Mouse (Mus musculus): ENCODE results near the gene Col6a1. TPM values are rescaled to one million over a fixed set of nuclear protein-coding genes. Genes with fewer than 3 reads are reported as not detected.
A peak's percentile ranks its signal among the peaks of the same experiment; 100 is the strongest.

Gene Col6a1
- polyA plus RNA-seq, 1 experiment from 2014 or later = 169 TPM

DNA sequence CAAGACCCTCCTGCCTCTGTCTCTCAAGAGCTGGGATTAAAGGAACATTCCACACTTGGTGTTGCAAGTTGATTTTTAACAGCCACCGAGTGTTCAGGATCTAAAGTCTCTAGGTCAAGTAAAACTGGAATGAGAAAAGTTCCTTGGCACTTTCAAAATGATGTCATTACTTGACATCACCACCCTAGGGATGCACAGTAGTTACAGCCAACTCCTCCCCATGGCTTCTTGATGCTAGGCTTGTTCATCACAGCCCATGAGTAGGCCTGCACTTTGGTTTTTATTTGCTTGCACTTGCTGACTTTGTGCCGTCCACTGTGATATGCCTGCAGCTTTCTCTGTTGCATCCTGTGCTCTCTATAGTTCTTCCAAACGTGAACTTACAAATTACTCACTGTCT lies 21.6 kb downstream of the Col6a1 start:
- DNase-seq (ENCODE audit: low spot score) (no peak), ATAC-seq (ENCODE audit: low FRiP score, low TSS enrichment) (no peak)
- no peaks in the 10 kb centered on the region for H3K27me3 ChIP-seq (ENCODE audit: control insufficient read depth, insufficient read depth, low read length)
- H3K27ac ChIP-seq (replicated peaks) = no peak overlapping the region
- H3K9ac ChIP-seq (ENCODE audit: low read length) = no peak overlapping the region
- TF ChIP-seq EP300 (optimal IDR thresholded peaks at IDR 0.05) (no peak), CTCF (IDR thresholded peaks at IDR 0.05; ENCODE audit: low read depth) (no peak)
- no peak overlapping the region for H3K4me3 ChIP-seq (ENCODE audit: low read depth, low read length)
- 69% methylated on average over 3 of the region's 3 CpGs for WGBS
- no peaks in the 10 kb centered on the region for H3K4me1 ChIP-seq (replicated peaks; ENCODE audit: control insufficient read depth, insufficient read depth)
- no peak overlapping the region for H3K4me2 ChIP-seq (replicated peaks; ENCODE audit: low read depth)
- H3K36me3 ChIP-seq (ENCODE audit: control insufficient read depth, insufficient read depth, low read length) = no peaks in the 10 kb centered on the region
- no peaks in the 10 kb centered on the region for H3K9me3 ChIP-seq (ENCODE audit: control insufficient read depth, low read length)

DNA sequence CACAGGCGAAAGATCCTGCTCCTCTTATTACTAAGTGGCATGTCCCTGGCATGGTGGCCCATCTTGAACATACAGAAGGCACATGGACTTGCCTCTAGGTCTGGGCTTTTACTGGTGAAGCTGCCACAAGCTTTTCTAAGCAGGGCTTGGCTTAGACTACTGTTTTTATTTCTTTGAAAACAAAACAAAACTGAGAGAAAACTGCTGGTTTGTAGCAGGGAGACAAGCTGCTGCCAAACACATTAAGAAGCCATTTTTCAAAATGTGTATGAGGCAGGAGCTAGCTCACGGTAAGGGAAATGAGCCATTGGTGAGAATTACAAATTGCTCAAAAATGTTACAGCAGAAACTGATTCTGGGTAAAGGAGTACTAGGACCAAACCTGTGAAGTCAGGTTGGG lies 24.5 kb downstream of the Col6a1 start:
- Histone ChIP-seq H3K36me3 (ENCODE audit: control insufficient read depth, insufficient read depth, low read length) (no peaks in the 10 kb centered on the region), H3K9ac (ENCODE audit: low read length) (no peak overlapping the region), H3K4me1 (replicated peaks; ENCODE audit: control insufficient read depth, insufficient read depth) (no peaks in the 10 kb centered on the region), H3K4me2 (replicated peaks; ENCODE audit: low read depth) (no peak overlapping the region), H3K9me3 (ENCODE audit: control insufficient read depth, low read length) (no peaks in the 10 kb centered on the region), H3K27me3 (ENCODE audit: control insufficient read depth, insufficient read depth, low read length) (no peaks in the 10 kb centered on the region), H3K27ac (replicated peaks) (no peak overlapping the region), H3K4me3 (ENCODE audit: low read depth, low read length) (no peak overlapping the region)
- DNase-seq (ENCODE audit: low spot score) = no peak
- no peak for TF ChIP-seq CTCF (IDR thresholded peaks at IDR 0.05; ENCODE audit: low read depth)
- 65% methylated on average over 2 of the region's 2 CpGs for WGBS
- no peak for ATAC-seq (ENCODE audit: low FRiP score, low TSS enrichment)

DNA sequence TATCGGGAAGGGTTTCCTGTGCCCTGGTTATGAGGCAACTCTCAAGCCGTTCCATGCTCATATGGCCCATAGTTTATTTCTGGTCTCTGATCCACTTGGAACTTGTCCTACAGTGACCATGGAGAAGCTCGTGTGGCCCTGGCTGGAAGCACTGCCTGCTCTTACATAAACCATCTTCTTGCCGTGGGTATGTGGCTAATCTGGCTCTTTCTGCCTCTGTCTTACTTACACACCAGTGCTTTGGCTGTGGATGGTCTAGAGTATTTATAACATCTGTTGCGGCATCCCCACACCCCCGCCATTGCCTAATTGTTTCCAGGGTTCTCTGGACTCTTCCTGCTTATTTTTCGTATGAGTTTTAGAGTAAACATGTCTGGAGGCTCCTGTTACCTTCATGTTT lies 26.2 kb downstream of the Col6a1 start:
- 59% methylated on average over 7 of the region's 7 CpGs for WGBS
- peak; percentile 42; the same call in 1 of the 2 replicates for ATAC-seq (ENCODE audit: low FRiP score, low TSS enrichment)
- Histone ChIP-seq H3K4me2 (replicated peaks; ENCODE audit: low read depth) (no peak overlapping the region), H3K27me3 (ENCODE audit: control insufficient read depth, insufficient read depth, low read length) (no peaks in the 10 kb centered on the region), H3K9me3 (ENCODE audit: control insufficient read depth, low read length) (no peaks in the 10 kb centered on the region), H3K4me3 (ENCODE audit: low read depth, low read length) (no peak overlapping the region), H3K27ac (replicated peaks) (peak overlapping the region; percentile 49; the same call in 1 of the 2 replicates), H3K9ac (ENCODE audit: low read length) (no peak overlapping the region), H3K36me3 (ENCODE audit: control insufficient read depth, insufficient read depth, low read length) (no peaks in the 10 kb centered on the region), H3K4me1 (replicated peaks; ENCODE audit: control insufficient read depth, insufficient read depth) (no peaks in the 10 kb centered on the region)
- TF ChIP-seq EP300 (optimal IDR thresholded peaks at IDR 0.05) = no peak
- no peak for TF ChIP-seq CTCF (IDR thresholded peaks at IDR 0.05; ENCODE audit: low read depth)
- no peak for DNase-seq (ENCODE audit: low spot score)

DNA sequence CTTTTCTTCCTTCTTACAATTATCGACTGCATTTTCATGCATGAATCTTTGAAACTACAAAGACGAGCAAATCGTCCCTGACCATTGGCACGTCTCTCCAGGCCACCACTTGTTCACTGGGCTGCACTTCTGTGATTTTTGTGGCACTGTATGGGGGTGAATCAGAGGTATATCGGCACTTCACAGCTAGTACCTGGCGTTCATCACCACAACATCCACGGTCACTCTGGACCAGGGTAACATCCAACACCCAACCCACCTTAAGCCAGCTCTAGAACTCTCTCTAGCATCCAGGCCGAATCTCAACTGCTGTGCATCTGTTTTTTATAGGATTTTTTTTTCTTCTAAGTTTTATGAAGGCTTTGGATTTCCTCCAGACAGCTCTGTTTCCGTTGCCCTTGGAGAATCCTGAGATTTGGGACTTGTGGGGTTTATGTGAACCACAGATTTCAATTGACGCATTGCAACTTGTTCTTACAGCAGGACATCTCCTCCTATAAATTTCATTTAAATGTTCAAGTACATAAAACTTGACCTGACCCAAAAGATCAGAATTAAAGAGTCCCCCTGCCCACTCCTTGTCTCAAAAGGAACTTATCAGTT lies 30.6 kb downstream of the Col6a1 start:
- no peak overlapping the region for H3K4me2 ChIP-seq (replicated peaks; ENCODE audit: low read depth)
- H3K27ac ChIP-seq (replicated peaks) = peak overlapping the region; percentile 46; the same call in 1 of the 2 replicates
- no peaks in the 10 kb centered on the region for H3K27me3 ChIP-seq (ENCODE audit: control insufficient read depth, insufficient read depth, low read length)
- no peaks in the 10 kb centered on the region for H3K36me3 ChIP-seq (ENCODE audit: control insufficient read depth, insufficient read depth, low read length)
- H3K4me1 ChIP-seq (replicated peaks; ENCODE audit: control insufficient read depth, insufficient read depth) = no peaks in the 10 kb centered on the region
- no peak overlapping the region for H3K9ac ChIP-seq (ENCODE audit: low read length)
- ATAC-seq (ENCODE audit: low FRiP score, low TSS enrichment) (no peak), DNase-seq (ENCODE audit: low spot score) (no peak)
- 49% methylated on average over 10 of the region's 10 CpGs for WGBS
- no peak overlapping the region for H3K4me3 ChIP-seq (ENCODE audit: low read depth, low read length)
- TF ChIP-seq CTCF (IDR thresholded peaks at IDR 0.05; ENCODE audit: low read depth) (no peak), EP300 (optimal IDR thresholded peaks at IDR 0.05) (no peak)
- no peaks in the 10 kb centered on the region for H3K9me3 ChIP-seq (ENCODE audit: control insufficient read depth, low read length)

DNA sequence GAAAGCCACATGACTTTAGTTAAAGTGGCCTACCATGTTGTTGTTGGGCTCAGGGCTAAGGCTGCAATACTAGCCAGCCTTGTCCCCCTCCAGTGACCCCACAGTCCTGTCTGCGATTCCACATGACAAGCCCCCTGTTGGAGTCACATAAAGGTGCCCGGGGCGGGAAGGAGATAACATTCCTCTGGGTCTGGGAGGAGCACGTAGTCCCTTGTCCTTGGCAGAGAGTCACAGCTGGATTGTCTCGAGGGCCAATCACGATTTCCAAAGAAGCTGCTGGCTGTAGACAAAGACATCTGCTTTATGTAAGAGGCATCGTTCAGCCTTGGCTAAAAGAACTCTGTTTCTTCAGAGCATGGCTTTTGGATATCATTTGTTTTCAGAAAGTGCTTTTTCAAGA lies 31.2 kb downstream of the Col6a1 start:
- H3K4me3 ChIP-seq (ENCODE audit: low read depth, low read length) = no peak overlapping the region
- TF ChIP-seq CTCF (IDR thresholded peaks at IDR 0.05; ENCODE audit: low read depth) (no peak), EP300 (optimal IDR thresholded peaks at IDR 0.05) (no peak)
- DNase-seq (ENCODE audit: low spot score) = no peak
- ATAC-seq (ENCODE audit: low FRiP score, low TSS enrichment) = peak; percentile 46; the same call in 1 of the 2 replicates
- H3K27ac ChIP-seq (replicated peaks) = peak overlapping the region; percentile 70
- no peaks in the 10 kb centered on the region for H3K27me3 ChIP-seq (ENCODE audit: control insufficient read depth, insufficient read depth, low read length)
- no peak overlapping the region for H3K4me2 ChIP-seq (replicated peaks; ENCODE audit: low read depth)
- 8% methylated on average over 7 of the region's 7 CpGs for WGBS
- H3K4me1 ChIP-seq (replicated peaks; ENCODE audit: control insufficient read depth, insufficient read depth) = no peaks in the 10 kb centered on the region
- H3K36me3 ChIP-seq (ENCODE audit: control insufficient read depth, insufficient read depth, low read length) = no peaks in the 10 kb centered on the region
- H3K9ac ChIP-seq (ENCODE audit: low read length) = no peak overlapping the region
- no peaks in the 10 kb centered on the region for H3K9me3 ChIP-seq (ENCODE audit: control insufficient read depth, low read length)

DNA sequence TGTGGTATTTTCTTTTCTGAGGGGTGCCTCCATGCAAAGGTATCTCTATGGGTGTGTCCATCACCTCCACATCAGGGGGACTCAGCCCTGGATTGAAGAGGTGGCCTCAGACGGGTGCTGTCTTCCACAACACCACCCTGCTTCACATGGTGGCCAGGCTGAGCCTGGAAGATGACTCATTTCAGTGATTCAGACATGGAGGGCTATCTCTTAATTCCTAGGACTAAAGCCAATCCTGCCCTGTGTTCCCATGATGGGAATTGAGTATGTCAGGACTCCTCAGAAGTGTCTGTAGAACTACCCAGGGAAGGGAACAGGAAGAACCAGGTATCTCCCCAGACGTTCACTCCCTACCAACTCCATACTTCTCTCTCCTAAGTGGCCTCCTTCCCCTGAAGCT lies 32.5 kb downstream of the Col6a1 start:
- Histone ChIP-seq H3K4me1 (replicated peaks; ENCODE audit: control insufficient read depth, insufficient read depth) (no peaks in the 10 kb centered on the region), H3K27me3 (ENCODE audit: control insufficient read depth, insufficient read depth, low read length) (no peaks in the 10 kb centered on the region), H3K36me3 (ENCODE audit: control insufficient read depth, insufficient read depth, low read length) (no peaks in the 10 kb centered on the region), H3K4me2 (replicated peaks; ENCODE audit: low read depth) (no peak overlapping the region), H3K27ac (replicated peaks) (no peak overlapping the region), H3K4me3 (ENCODE audit: low read depth, low read length) (no peak overlapping the region), H3K9ac (ENCODE audit: low read length) (no peak overlapping the region), H3K9me3 (ENCODE audit: control insufficient read depth, low read length) (no peaks in the 10 kb centered on the region)
- ATAC-seq (ENCODE audit: low FRiP score, low TSS enrichment) (no peak), DNase-seq (ENCODE audit: low spot score) (no peak)
- TF ChIP-seq EP300 (optimal IDR thresholded peaks at IDR 0.05) = no peak
- TF ChIP-seq CTCF (IDR thresholded peaks at IDR 0.05; ENCODE audit: low read depth) = no peak
- WGBS = 73% methylated on average over 2 of the region's 2 CpGs
